Mouse (Mus musculus): Measurements from ENCODE around the gene BC051665. TPM values are rescaled to one million over a fixed set of nuclear protein-coding genes. Genes with fewer than 3 reads are reported as not detected.

Gene BC051665
- total RNA-seq (2014; fragmentation: Nextera tagmentation) (not detected in 2 replicates), total RNA-seq (2017) (not detected in 2 replicates)

- ATAC-seq (replicated peaks; ENCODE audit: poor library complexity, severe bottlenecking): no peak
Measured at GRCm38 (mm10) chr13:60786264-60786663, at the start of gene BC051665. TSS of gene BC051665 (minus strand) at chr13:60786364.

GRCm38 (mm10) chr13:60826052-60826451, 39.9 kb upstream of the BC051665 start:
- ATAC-seq (replicated peaks; ENCODE audit: poor library complexity, severe bottlenecking): peak; percentile 62

GRCm38 (mm10) chr13:60820486-60821175, 34.5 kb upstream of the BC051665 start:
- ATAC-seq (replicated peaks; ENCODE audit: poor library complexity, severe bottlenecking): no peak

GRCm38 (mm10) chr13:60819469-60819868, 33.3 kb upstream of the BC051665 start:
- peak; percentile 83 for ATAC-seq (replicated peaks; ENCODE audit: poor library complexity, severe bottlenecking)

GRCm38 (mm10) chr13:60813722-60814121, 27.6 kb upstream of the BC051665 start:
- no peak for ATAC-seq (replicated peaks; ENCODE audit: poor library complexity, severe bottlenecking)

- ATAC-seq (replicated peaks; ENCODE audit: poor library complexity, severe bottlenecking): no peak
Measured at GRCm38 (mm10) chr13:60812768-60813167, 26.6 kb upstream of the BC051665 start.

GRCm38 (mm10) chr13:60809690-60810089, 23.5 kb upstream of the BC051665 start:
- no peak for ATAC-seq (replicated peaks; ENCODE audit: poor library complexity, severe bottlenecking)

- ATAC-seq (replicated peaks; ENCODE audit: poor library complexity, severe bottlenecking): no peak
Measured at GRCm38 (mm10) chr13:60802749-60803148, 16.6 kb upstream of the BC051665 start, which contains the start of gene Ctsll3. TSS of gene Ctsll3 (minus strand) at chr13:60802849.

- ATAC-seq (replicated peaks; ENCODE audit: poor library complexity, severe bottlenecking): no peak
Measured at GRCm38 (mm10) chr13:60789466-60789865, 3.3 kb upstream of the BC051665 start.

- ATAC-seq (replicated peaks; ENCODE audit: poor library complexity, severe bottlenecking): no peak
Measured at GRCm38 (mm10) chr13:60783301-60783700, 2.9 kb downstream of the BC051665 start.

- ATAC-seq (replicated peaks; ENCODE audit: poor library complexity, severe bottlenecking): no peak
Measured at GRCm38 (mm10) chr13:60780534-60780933, 5.6 kb downstream of the BC051665 start.

GRCm38 (mm10) chr13:60761161-60761560, 25.0 kb downstream of the BC051665 start:
- no peak for ATAC-seq (replicated peaks; ENCODE audit: poor library complexity, severe bottlenecking)

- no peak for ATAC-seq (replicated peaks; ENCODE audit: poor library complexity, severe bottlenecking)
Measured at GRCm38 (mm10) chr13:60760392-60760791, 25.8 kb downstream of the BC051665 start.

- ATAC-seq (replicated peaks; ENCODE audit: poor library complexity, severe bottlenecking): peak; percentile 76; the same call in 1 of the 2 replicates
Measured at GRCm38 (mm10) chr13:60759136-60759535, 27.0 kb downstream of the BC051665 start.

- ATAC-seq (replicated peaks; ENCODE audit: poor library complexity, severe bottlenecking): no peak
Measured at GRCm38 (mm10) chr13:60757292-60757691, 28.9 kb downstream of the BC051665 start.

GRCm38 (mm10) chr13:60755251-60755650, 30.9 kb downstream of the BC051665 start:
- no peak for ATAC-seq (replicated peaks; ENCODE audit: poor library complexity, severe bottlenecking)

GRCm38 (mm10) chr13:60753216-60753615, 32.9 kb downstream of the BC051665 start:
- no peak for ATAC-seq (replicated peaks; ENCODE audit: poor library complexity, severe bottlenecking)

- ATAC-seq (replicated peaks; ENCODE audit: poor library complexity, severe bottlenecking): no peak
Measured at GRCm38 (mm10) chr13:60750930-60751329, 35.2 kb downstream of the BC051665 start.

- peak; percentile 51 for ATAC-seq (replicated peaks; ENCODE audit: poor library complexity, severe bottlenecking)
Measured at GRCm38 (mm10) chr13:60748556-60748955, 37.6 kb downstream of the BC051665 start.

GRCm38 (mm10) chr13:60747201-60747600, 39.0 kb downstream of the BC051665 start:
- no peak for ATAC-seq (replicated peaks; ENCODE audit: poor library complexity, severe bottlenecking)

GRCm38 (mm10) chr13:60746271-60746670, 39.9 kb downstream of the BC051665 start:
- peak; percentile 43; the same call in 1 of the 2 replicates for ATAC-seq (replicated peaks; ENCODE audit: poor library complexity, severe bottlenecking)

GRCm38 (mm10) chr13:60745358-60745757, 40.8 kb downstream of the BC051665 start:
- ATAC-seq (replicated peaks; ENCODE audit: poor library complexity, severe bottlenecking): no peak
